Mouse (Mus musculus) testis, adult 2 months (tissue): ENCODE measurements around the gene Dolpp1.

Experiments
- CTCF ChIP-seq: fragments of 200-500 bp; IDR thresholded peaks from 2 replicates; pipeline ENCODE4 v1.5.1; 2012; ENCODE audit warnings: low read depth, mild to moderate bottlenecking, inconsistent platforms, low read length, moderate library complexity; ENCODE audit not compliant: control insufficient read depth, insufficient read depth, insufficient replicate concordance
- POLR2A ChIP-seq: fragments of 200-500 bp; IDR thresholded peaks from 2 replicates; pipeline ENCODE4 v1.6.1; 2012; ENCODE audit warnings: low read depth, mild to moderate bottlenecking, inconsistent platforms, low read length, moderate library complexity; ENCODE audit not compliant: control insufficient read depth

- no peak for TF ChIP-seq CTCF
- peak; percentile 50 for TF ChIP-seq POLR2A
These were observed at the start of gene Dolpp1 for GRCm38 (mm10) chr2:30392114-30392576.
